Mouse (Mus musculus) megakaryocyte, embryonic 14.5 days (primary cell): ENCODE results near the gene Exd1. TPM values are rescaled to one million over a fixed set of nuclear protein-coding genes. Genes with fewer than 3 reads are reported as not detected.

ENCODE experiments used
- H3K27me3 ChIP-seq: replicated peaks from 2 replicates; pipeline ENCODE3; 2012; ENCODE audit warnings: inconsistent platforms
- H3K36me3 ChIP-seq: replicated peaks from 2 replicates; pipeline ENCODE3; 2012; ENCODE audit warnings: low read length, inconsistent platforms, mixed read lengths
- H3K4me1 ChIP-seq: 2 replicates; pipeline ENCODE4 v1.6.1; 2012; ENCODE audit warnings: inconsistent platforms
- H3K4me3 ChIP-seq: replicated peaks from 2 replicates; pipeline ENCODE3; 2012; ENCODE audit warnings: moderate library complexity, mild to moderate bottlenecking, inconsistent platforms
- H3K9me3 ChIP-seq: 2 replicates; pipeline ENCODE4 v1.6.1; 2012; ENCODE audit warnings: inconsistent platforms
- FLI1 ChIP-seq: IDR thresholded peaks from 2 replicates; pipeline ENCODE4 v1.6.1; 2012; ENCODE audit warnings: low read length, inconsistent platforms, mixed read lengths
- GATA1 ChIP-seq: IDR thresholded peaks from 3 replicates; pipeline ENCODE4 v1.6.1; 2012; ENCODE audit warnings: mixed read lengths, low read length, inconsistent platforms, borderline replicate concordance
- polyA plus RNA-seq: library from polyadenylated mRNA; stranded (reverse); fragments of >175 nt; gene quantifications from 2 replicates; pipeline ENCODE4 v1.2.3, GENCODE M21; 2012; ENCODE audit warnings: low replicate concordance; ENCODE audit not compliant: insufficient read depth

Exd1 gene
- polyA plus RNA-seq, 1 experiment = 0.01 TPM

DNA sequence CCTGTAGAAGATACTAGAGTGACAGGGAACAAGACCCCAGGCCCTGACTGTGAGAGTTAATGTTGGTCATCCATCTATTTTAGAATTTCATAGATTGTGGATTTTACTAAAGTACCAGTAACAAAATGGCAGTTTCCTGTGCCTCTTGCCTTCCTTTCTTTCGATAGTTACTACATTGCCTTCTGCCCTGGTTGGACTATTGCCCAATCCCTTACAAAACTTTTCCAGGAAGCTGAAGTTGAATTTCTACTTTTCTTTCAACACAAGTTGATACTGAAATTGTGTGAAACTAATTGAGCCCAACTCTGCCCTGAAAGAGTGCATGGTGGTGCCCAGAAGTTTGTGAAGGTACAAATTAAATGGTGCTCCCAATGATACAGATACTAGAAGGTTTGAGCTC is 25.0 kb upstream of the Exd1 start:
- peaks cover 79% of the 10 kb centered on the region for H3K36me3 ChIP-seq
- H3K9me3 ChIP-seq = no peaks in the 10 kb centered on the region
- H3K27me3 ChIP-seq = no peaks in the 10 kb centered on the region
- no peak overlapping the region for H3K4me3 ChIP-seq
- H3K4me1 ChIP-seq = peaks cover 6% of the 10 kb centered on the region
- no peak for TF ChIP-seq GATA1
- TF ChIP-seq FLI1 = no peak

DNA sequence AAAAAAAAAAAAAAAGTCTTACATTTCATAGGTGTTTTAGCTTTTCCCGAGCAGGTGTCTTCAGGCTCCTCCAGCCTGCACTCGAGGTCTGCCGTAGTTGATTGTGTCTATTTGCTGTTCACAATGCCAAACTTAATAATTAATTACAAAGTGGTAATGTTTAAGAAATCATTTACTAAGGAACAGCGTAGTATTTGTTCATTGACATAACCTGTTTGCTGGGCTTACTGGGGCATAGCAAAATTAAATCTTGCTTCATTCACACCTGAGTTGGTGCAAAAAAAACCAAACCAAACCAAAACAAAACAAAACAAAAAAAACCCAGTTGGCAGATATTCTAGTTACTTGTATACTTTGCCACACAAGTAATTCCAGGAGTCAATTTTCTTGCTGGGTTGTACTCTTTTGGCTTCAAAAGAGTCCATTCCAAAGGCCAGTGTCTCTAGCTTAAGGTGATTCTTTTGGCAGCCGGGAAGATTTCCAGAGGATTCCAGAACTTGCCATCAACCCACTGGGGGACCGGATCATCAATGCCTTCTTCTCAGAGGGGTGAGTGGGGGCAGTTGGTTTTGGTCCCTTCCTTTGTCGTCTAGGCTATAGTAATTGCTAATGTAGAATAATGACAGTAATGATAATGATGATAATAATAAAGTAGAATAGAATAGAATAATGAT is 18.9 kb upstream of the Exd1 start:
- H3K9me3 ChIP-seq = no peaks in the 10 kb centered on the region
- no peak for TF ChIP-seq FLI1
- no peak for TF ChIP-seq GATA1
- H3K4me3 ChIP-seq = no peak overlapping the region
- H3K4me1 ChIP-seq = peaks cover 17% of the 10 kb centered on the region
- peaks cover 80% of the 10 kb centered on the region for H3K36me3 ChIP-seq
- H3K27me3 ChIP-seq = no peaks in the 10 kb centered on the region

GRCm38 (mm10) chr2:119565284-119565683 is 17.9 kb upstream of the Exd1 start:
- no peak overlapping the region for H3K4me3 ChIP-seq
- H3K9me3 ChIP-seq = no peaks in the 10 kb centered on the region
- H3K36me3 ChIP-seq = peaks cover 78% of the 10 kb centered on the region
- peaks cover 17% of the 10 kb centered on the region for H3K4me1 ChIP-seq
- no peaks in the 10 kb centered on the region for H3K27me3 ChIP-seq
- TF ChIP-seq GATA1 (no peak), FLI1 (no peak)

DNA sequence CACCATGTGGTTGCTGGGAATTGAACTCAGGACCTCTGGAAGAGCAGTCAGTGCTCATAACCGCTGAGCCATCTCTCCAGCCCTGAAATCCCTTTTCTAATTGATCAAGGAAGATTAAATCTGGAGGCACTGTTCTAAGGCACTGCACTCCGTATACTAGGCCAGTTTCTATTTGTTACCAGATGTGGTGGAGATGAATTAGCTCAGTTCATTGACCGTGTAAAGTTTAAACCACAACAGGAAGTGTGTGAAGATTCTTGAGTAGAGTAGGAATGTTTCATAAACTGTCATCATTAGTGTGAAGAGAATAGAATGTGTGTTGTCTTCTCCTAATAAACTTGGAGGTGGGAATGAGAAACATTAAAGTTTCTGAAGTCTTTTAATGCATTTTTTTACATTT is 14.4 kb upstream of the Exd1 start:
- TF ChIP-seq FLI1 (no peak), GATA1 (no peak)
- Histone ChIP-seq H3K36me3 (peaks cover 60% of the 10 kb centered on the region), H3K4me3 (no peak overlapping the region), H3K9me3 (no peaks in the 10 kb centered on the region), H3K27me3 (no peaks in the 10 kb centered on the region), H3K4me1 (peaks cover 29% of the 10 kb centered on the region)

GRCm38 (mm10) chr2:119558737-119559340 is 11.4 kb upstream of the Exd1 start:
- peaks cover 42% of the 10 kb centered on the region for H3K4me1 ChIP-seq
- TF ChIP-seq GATA1 (no peak), FLI1 (no peak)
- H3K9me3 ChIP-seq = no peaks in the 10 kb centered on the region
- H3K36me3 ChIP-seq = peaks cover 38% of the 10 kb centered on the region
- no peaks in the 10 kb centered on the region for H3K27me3 ChIP-seq
- H3K4me3 ChIP-seq = peak overlapping the region; percentile 71

DNA sequence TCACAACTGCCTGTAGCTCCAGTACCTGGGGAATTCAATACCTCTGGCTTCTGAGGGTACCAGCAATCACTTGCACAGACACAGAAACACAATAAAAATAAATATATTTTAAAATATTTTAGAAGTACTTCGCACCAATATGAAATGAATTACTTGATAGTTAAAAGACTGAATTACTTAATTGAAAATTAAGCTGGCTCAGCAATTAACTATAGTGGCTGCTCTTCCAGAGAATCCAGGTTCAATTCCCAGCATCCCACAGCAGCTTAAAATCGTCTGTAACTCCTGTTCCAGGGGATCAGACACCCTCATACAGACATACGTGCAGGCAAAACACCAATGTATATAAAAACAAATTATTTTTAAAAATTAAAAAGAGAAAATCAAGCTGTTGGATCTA is 10.6 kb upstream of the Exd1 start:
- no peak for TF ChIP-seq GATA1
- Histone ChIP-seq H3K9me3 (no peaks in the 10 kb centered on the region), H3K27me3 (no peaks in the 10 kb centered on the region), H3K4me3 (no peak overlapping the region), H3K36me3 (peaks cover 33% of the 10 kb centered on the region), H3K4me1 (peaks cover 48% of the 10 kb centered on the region)

- Histone ChIP-seq H3K4me3 (no peak overlapping the region), H3K9me3 (no peaks in the 10 kb centered on the region), H3K36me3 (peaks cover 16% of the 10 kb centered on the region), H3K4me1 (peaks cover 47% of the 10 kb centered on the region), H3K27me3 (no peaks in the 10 kb centered on the region)
- TF ChIP-seq FLI1 = no peak
- TF ChIP-seq GATA1 = no peak
Observed at GRCm38 (mm10) chr2:119549678-119550077, 2.3 kb upstream of the Exd1 start.

DNA sequence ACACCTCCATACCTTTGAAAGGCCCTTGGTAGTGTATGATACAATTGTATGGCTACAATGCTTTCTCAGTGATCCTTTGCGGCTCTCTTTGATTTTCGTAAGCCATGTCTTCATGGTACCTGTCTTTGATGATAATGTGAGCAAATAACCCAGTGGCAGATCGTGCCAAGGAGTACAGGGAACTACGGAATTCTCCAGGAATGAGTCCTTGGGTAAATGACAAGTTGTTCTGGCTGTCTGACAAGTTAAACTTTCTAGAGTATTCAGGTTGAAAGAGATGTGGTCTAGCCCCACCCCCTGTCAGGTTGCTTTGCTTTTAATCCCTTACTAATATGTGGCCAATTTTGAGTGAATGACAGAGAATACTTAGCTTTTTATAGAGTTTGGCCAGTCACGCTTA is 1.3 kb upstream of the Exd1 start:
- peaks cover 38% of the 10 kb centered on the region for H3K4me1 ChIP-seq
- peak overlapping the region; percentile 92 for H3K4me3 ChIP-seq

GRCm38 (mm10) chr2:119548371-119548660 is 889 bp upstream of the Exd1 start:
- H3K27me3 ChIP-seq = no peaks in the 10 kb centered on the region
- H3K4me1 ChIP-seq = peaks cover 36% of the 10 kb centered on the region
- H3K9me3 ChIP-seq = no peaks in the 10 kb centered on the region
- H3K4me3 ChIP-seq = peak overlapping the region; percentile 92
- peaks cover 16% of the 10 kb centered on the region for H3K36me3 ChIP-seq
- TF ChIP-seq FLI1 (no peak), GATA1 (no peak)

More for the DNA sequence above, 1.3 kb upstream of the Exd1 start:
- H3K36me3 ChIP-seq = peaks cover 16% of the 10 kb centered on the region
- no peak for TF ChIP-seq GATA1
- H3K27me3 ChIP-seq = no peaks in the 10 kb centered on the region
- H3K9me3 ChIP-seq = no peaks in the 10 kb centered on the region

GRCm38 (mm10) chr2:119546848-119547521 is 442 bp downstream of the Exd1 start:
- H3K9me3 ChIP-seq = no peaks in the 10 kb centered on the region

More at GRCm38 (mm10) chr2:119546848-119547521, 442 bp downstream of the Exd1 start:
- Histone ChIP-seq H3K4me3 (peak overlapping the region; percentile 92), H3K36me3 (peaks cover 7% of the 10 kb centered on the region), H3K27me3 (no peaks in the 10 kb centered on the region), H3K4me1 (peaks cover 24% of the 10 kb centered on the region)
- no peak for TF ChIP-seq GATA1
- no peak for TF ChIP-seq FLI1
